Mouse (Mus musculus): Measurements from ENCODE around the gene Olfr352. TPM values are rescaled to one million over a fixed set of nuclear protein-coding genes. Genes with fewer than 3 reads are reported as not detected.

Gene Olfr352
- not detected in 2 replicates for polyA plus RNA-seq (2014; fragmentation: Nextera tagmentation; extraction: Ambion mirVana)

DNA sequence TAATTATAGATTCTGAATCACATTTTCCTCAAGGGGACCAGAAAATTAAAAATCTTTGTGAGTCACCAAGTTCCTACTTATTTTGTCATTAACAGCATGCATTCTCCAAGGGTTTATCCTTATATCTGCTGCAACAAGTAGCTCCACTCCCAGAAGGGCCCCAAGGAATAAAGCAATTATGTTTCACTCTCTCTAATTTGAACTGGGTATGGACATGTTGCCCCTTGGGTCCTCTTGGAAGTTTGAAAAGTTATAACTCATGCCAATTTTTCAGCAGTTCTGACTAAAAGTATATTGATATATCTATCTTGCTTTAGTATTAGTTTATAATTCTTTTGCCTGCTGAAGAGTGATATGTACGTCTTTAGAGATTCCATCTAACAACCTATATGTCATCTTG, at the start of gene Olfr352:
Olfr352 (plus strand) TSS at position 301 of the 400 bp plus-strand sequence.
- Histone ChIP-seq H3K4me2 (ENCODE audit: low read depth, low read length) (no peak within 1 kb of the TSS), H3K9ac (ENCODE audit: low read depth, low read length) (no peak within 1 kb of the TSS), H3K4me3 (ENCODE audit: low read depth, low read length) (no peak within 1 kb of the TSS), H3K36me3 (ENCODE audit: control insufficient read depth, insufficient read depth, low read length) (no peaks in the 10 kb centered on the region), H3K27ac (replicated peaks; ENCODE audit: low read depth, low read length) (no peak within 1 kb of the TSS), H3K9me3 (ENCODE audit: control insufficient read depth, low read length) (0 out of 2 replicates have a peak, but pooled peaks cover 5% of the 10 kb centered on the region), H3K27me3 (replicated peaks; ENCODE audit: control insufficient read depth, insufficient read depth, low read length) (no peaks in the 10 kb centered on the region), H3K4me1 (ENCODE audit: control insufficient read depth, insufficient read depth, low read length) (no peaks in the 10 kb centered on the region)
- peak; percentile 1 for DNase-seq (ENCODE audit: low spot score)
- 81% methylated on average over 1 of the region's 1 CpGs for WGBS
- no peak for ATAC-seq (ENCODE audit: low read depth)

DNA sequence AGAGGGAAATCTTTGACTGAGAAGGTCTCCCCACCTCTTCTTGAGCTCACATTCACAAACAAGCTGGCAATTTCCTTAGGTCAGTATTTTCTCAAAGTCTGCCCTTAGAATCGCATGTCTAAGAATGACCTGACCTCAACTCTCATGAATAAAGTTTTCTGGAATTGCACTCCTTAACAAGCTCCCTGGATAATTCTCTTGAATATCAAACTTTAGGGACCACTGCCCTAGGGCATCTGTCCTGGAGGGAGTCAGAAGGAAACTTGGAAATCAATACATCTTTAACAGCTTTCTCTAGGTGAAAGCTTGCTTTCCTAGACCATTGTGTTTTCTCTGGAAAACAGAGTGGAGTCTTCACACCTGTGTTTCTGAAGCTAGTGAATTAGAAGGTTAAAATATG, 22.2 kb upstream of the Olfr352 start, which contains the start of gene Olfr350:
Olfr350 (plus strand) TSS at position 301 of the 400 bp plus-strand sequence.
- Histone ChIP-seq H3K36me3 (ENCODE audit: control insufficient read depth, insufficient read depth, low read length) (no peaks in the 10 kb centered on the region), H3K27ac (replicated peaks; ENCODE audit: low read depth, low read length) (no peak within 1 kb of the TSS), H3K9me3 (ENCODE audit: control insufficient read depth, low read length) (peaks cover 14% of the 10 kb centered on the region; the same call in 1 of the 2 replicates), H3K9ac (ENCODE audit: low read depth, low read length) (no peak within 1 kb of the TSS), H3K4me1 (ENCODE audit: control insufficient read depth, insufficient read depth, low read length) (no peaks in the 10 kb centered on the region), H3K27me3 (replicated peaks; ENCODE audit: control insufficient read depth, insufficient read depth, low read length) (no peaks in the 10 kb centered on the region), H3K4me2 (ENCODE audit: low read depth, low read length) (no peak within 1 kb of the TSS), H3K4me3 (ENCODE audit: low read depth, low read length) (no peak within 1 kb of the TSS)
- DNase-seq (ENCODE audit: low spot score) (no peak), ATAC-seq (ENCODE audit: low read depth) (no peak)
- WGBS, result 80% methylated on average over 1 of the region's 1 CpGs

DNA sequence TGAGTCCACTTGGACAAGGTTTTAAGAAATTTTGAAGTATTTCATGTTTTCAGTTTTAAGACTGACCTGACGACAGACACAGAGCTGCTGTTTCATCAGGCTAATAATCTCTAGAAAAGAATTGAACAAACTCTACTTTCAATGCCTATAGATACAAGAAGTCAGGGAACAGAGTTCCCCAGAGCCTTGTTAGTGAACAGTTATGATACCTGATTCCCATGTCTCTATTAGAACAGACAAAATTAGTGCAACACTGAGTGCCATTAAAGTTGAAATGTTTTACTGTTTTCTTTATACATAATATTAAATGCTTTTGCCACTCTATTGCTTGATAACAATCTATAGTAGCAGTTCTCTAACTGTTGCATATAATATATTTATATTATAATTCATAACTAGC, 5.7 kb upstream of the Olfr352 start, which contains the start of gene Olfr351:
Olfr351 (minus strand) TSS at position 101 of the 400 bp plus-strand sequence.
- ATAC-seq (ENCODE audit: low read depth) (no peak), DNase-seq (ENCODE audit: low spot score) (no peak)
- H3K27me3 ChIP-seq (replicated peaks; ENCODE audit: control insufficient read depth, insufficient read depth, low read length), result no peaks in the 10 kb centered on the region
- H3K36me3 ChIP-seq (ENCODE audit: control insufficient read depth, insufficient read depth, low read length), result no peaks in the 10 kb centered on the region
- H3K4me2 ChIP-seq (ENCODE audit: low read depth, low read length), result no peak within 1 kb of the TSS
- no peak within 1 kb of the TSS for H3K4me3 ChIP-seq (ENCODE audit: low read depth, low read length)
- H3K9me3 ChIP-seq (ENCODE audit: control insufficient read depth, low read length), result no peaks in the 10 kb centered on the region
- no peaks in the 10 kb centered on the region for H3K4me1 ChIP-seq (ENCODE audit: control insufficient read depth, insufficient read depth, low read length)
- no peak within 1 kb of the TSS for H3K9ac ChIP-seq (ENCODE audit: low read depth, low read length)
- H3K27ac ChIP-seq (replicated peaks; ENCODE audit: low read depth, low read length), result no peak within 1 kb of the TSS
- WGBS, result 79% methylated on average over 1 of the region's 1 CpGs

DNA sequence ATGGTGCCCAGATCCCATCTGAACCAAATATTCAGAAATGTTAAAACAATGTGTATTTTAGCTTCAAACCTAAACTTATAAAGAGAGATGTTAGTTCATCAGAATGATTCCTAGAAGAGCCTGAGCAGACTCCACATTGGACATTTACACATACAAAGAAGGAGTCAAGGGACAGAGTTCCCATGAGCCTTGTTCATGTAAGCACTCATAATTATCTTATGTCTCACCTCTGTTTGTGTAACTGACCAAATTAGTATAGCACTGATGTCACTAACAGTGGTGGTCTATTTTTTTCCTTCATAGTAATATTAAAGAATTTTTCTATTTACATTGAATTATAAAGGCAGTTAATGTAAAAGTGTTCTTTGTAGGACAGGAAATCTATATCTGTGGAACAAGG, 24.6 kb downstream of the Olfr352 start, which contains the start of gene Olfr353:
Olfr353 (minus strand) TSS at position 101 of the 400 bp plus-strand sequence.
- H3K9ac ChIP-seq (ENCODE audit: low read depth, low read length), result no peak within 1 kb of the TSS

DNA sequence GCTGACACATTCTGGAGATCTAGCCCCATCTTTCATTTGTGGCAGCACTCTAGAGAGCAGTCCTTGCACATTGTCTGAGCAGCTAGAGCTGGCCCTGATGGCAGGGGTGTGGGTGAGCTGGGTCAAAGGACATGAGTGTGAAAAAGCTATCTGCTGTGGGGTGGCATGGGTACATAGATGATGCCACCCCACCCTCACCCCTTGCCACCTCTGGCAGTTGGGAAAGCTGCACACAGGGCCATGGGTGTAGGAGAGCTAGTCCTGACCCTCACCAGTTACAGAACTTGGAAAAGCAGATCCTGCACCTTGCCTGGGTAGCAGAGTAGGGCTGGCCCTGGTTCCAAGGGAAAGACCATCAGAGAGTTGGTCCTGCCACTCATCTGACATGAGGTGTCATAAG, 28.9 kb downstream of the Olfr352 start:
- Histone ChIP-seq H3K9me3 (ENCODE audit: control insufficient read depth, low read length) (0 out of 2 replicates have a peak, but pooled peaks cover 4% of the 10 kb centered on the region), H3K27me3 (replicated peaks; ENCODE audit: control insufficient read depth, insufficient read depth, low read length) (no peaks in the 10 kb centered on the region), H3K4me1 (ENCODE audit: control insufficient read depth, insufficient read depth, low read length) (no peaks in the 10 kb centered on the region), H3K36me3 (ENCODE audit: control insufficient read depth, insufficient read depth, low read length) (no peaks in the 10 kb centered on the region), H3K9ac (ENCODE audit: low read depth, low read length) (no peak overlapping the region), H3K27ac (replicated peaks; ENCODE audit: low read depth, low read length) (no peak overlapping the region), H3K4me2 (ENCODE audit: low read depth, low read length) (no peak overlapping the region), H3K4me3 (ENCODE audit: low read depth, low read length) (no peak overlapping the region)
- no peak for ATAC-seq (ENCODE audit: low read depth)
- no peak for DNase-seq (ENCODE audit: low spot score)

More for the DNA sequence above, 24.6 kb downstream of the Olfr352 start, which contains the start of gene Olfr353:
- H3K27ac ChIP-seq (replicated peaks; ENCODE audit: low read depth, low read length), result no peak within 1 kb of the TSS
- H3K36me3 ChIP-seq (ENCODE audit: control insufficient read depth, insufficient read depth, low read length), result no peaks in the 10 kb centered on the region
- ATAC-seq (ENCODE audit: low read depth) (no peak), DNase-seq (ENCODE audit: low spot score) (no peak)
- no peaks in the 10 kb centered on the region for H3K4me1 ChIP-seq (ENCODE audit: control insufficient read depth, insufficient read depth, low read length)
- H3K27me3 ChIP-seq (replicated peaks; ENCODE audit: control insufficient read depth, insufficient read depth, low read length), result no peaks in the 10 kb centered on the region
- H3K4me3 ChIP-seq (ENCODE audit: low read depth, low read length), result no peak within 1 kb of the TSS
- no peak within 1 kb of the TSS for H3K4me2 ChIP-seq (ENCODE audit: low read depth, low read length)
- H3K9me3 ChIP-seq (ENCODE audit: control insufficient read depth, low read length), result 0 out of 2 replicates have a peak, but pooled peaks cover 4% of the 10 kb centered on the region

DNA sequence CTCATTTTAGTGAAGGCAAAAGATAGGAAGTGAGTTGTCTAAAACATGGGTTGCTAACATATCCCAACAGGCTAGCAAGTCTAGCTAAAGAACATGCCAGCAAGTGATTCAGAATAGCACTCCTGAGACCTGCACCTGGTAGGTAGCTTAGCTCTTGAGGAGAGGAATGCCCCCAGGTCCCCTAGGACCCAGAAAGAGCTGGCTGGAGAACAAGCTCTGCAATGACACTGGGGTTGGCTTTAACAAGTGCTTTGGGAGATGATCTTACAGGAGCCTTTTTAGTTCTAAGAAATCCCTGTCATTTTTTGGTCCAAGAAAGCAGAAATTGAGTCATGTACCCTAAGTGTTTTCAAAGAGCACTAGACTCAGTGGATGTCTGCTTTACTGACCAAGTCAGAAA, 37.1 kb downstream of the Olfr352 start, which contains the start of gene Olfr354:
Olfr354 (plus strand) TSS at position 301 of the 400 bp plus-strand sequence.
- Histone ChIP-seq H3K36me3 (ENCODE audit: control insufficient read depth, insufficient read depth, low read length) (no peaks in the 10 kb centered on the region), H3K4me3 (ENCODE audit: low read depth, low read length) (no peak within 1 kb of the TSS), H3K4me2 (ENCODE audit: low read depth, low read length) (no peak within 1 kb of the TSS), H3K27ac (replicated peaks; ENCODE audit: low read depth, low read length) (no peak within 1 kb of the TSS), H3K9ac (ENCODE audit: low read depth, low read length) (no peak within 1 kb of the TSS), H3K27me3 (replicated peaks; ENCODE audit: control insufficient read depth, insufficient read depth, low read length) (no peaks in the 10 kb centered on the region), H3K9me3 (ENCODE audit: control insufficient read depth, low read length) (no peaks in the 10 kb centered on the region), H3K4me1 (ENCODE audit: control insufficient read depth, insufficient read depth, low read length) (no peaks in the 10 kb centered on the region)
- no peak for ATAC-seq (ENCODE audit: low read depth)
- no peak for DNase-seq (ENCODE audit: low spot score)

Other genes with a start within 250 kb of the Olfr352 start
- gene Olfr345, start 228.4 kb upstream of the Olfr352 start, polyA plus RNA-seq (2014; fragmentation: Nextera tagmentation; extraction: Ambion mirVana), result not detected in 2 replicates
- not detected in 2 replicates for gene Olfr346, start 182.7 kb upstream of the Olfr352 start, polyA plus RNA-seq (2014; fragmentation: Nextera tagmentation; extraction: Ambion mirVana)
- not detected in 2 replicates for gene Olfr347, start 136.6 kb upstream of the Olfr352 start, polyA plus RNA-seq (2014; fragmentation: Nextera tagmentation; extraction: Ambion mirVana)
- gene Olfr348, start 84.2 kb upstream of the Olfr352 start, polyA plus RNA-seq (2014; fragmentation: Nextera tagmentation; extraction: Ambion mirVana), result not detected in 2 replicates
- 0.09 and 0.25 TPM in 2 replicates for gene Olfr50, start 77.9 kb upstream of the Olfr352 start, polyA plus RNA-seq (2014; fragmentation: Nextera tagmentation; extraction: Ambion mirVana)
- gene Olfr3, start 51.4 kb upstream of the Olfr352 start, polyA plus RNA-seq (2014; fragmentation: Nextera tagmentation; extraction: Ambion mirVana), result not detected in 2 replicates
- not detected in 2 replicates for gene Olfr350, start 22.1 kb upstream of the Olfr352 start, polyA plus RNA-seq (2014; fragmentation: Nextera tagmentation; extraction: Ambion mirVana)
- not detected in 2 replicates for gene Olfr351, start 5.8 kb upstream of the Olfr352 start, polyA plus RNA-seq (2014; fragmentation: Nextera tagmentation; extraction: Ambion mirVana)
- not detected in 2 replicates for gene Olfr353, start 24.5 kb downstream of the Olfr352 start, polyA plus RNA-seq (2014; fragmentation: Nextera tagmentation; extraction: Ambion mirVana)
- not detected in 2 replicates for gene Olfr354, start 37.2 kb downstream of the Olfr352 start, polyA plus RNA-seq (2014; fragmentation: Nextera tagmentation; extraction: Ambion mirVana)
- not detected in 2 replicates for gene Olfr355, start 60.4 kb downstream of the Olfr352 start, polyA plus RNA-seq (2014; fragmentation: Nextera tagmentation; extraction: Ambion mirVana)
- gene Olfr356, start 68.7 kb downstream of the Olfr352 start, polyA plus RNA-seq (2014; fragmentation: Nextera tagmentation; extraction: Ambion mirVana), result not detected in 2 replicates
- not detected in 2 replicates for gene Olfr357, start 125.4 kb downstream of the Olfr352 start, polyA plus RNA-seq (2014; fragmentation: Nextera tagmentation; extraction: Ambion mirVana)
- 0.06 TPM in 1 of 2 replicates, not detected in the other for gene Olfr358, start 140.9 kb downstream of the Olfr352 start, polyA plus RNA-seq (2014; fragmentation: Nextera tagmentation; extraction: Ambion mirVana)
- gene Olfr360, start 197.3 kb downstream of the Olfr352 start, polyA plus RNA-seq (2014; fragmentation: Nextera tagmentation; extraction: Ambion mirVana), result not detected in 2 replicates
- not detected in 2 replicates for gene Olfr361, start 220.8 kb downstream of the Olfr352 start, polyA plus RNA-seq (2014; fragmentation: Nextera tagmentation; extraction: Ambion mirVana)
- gene Olfr362, start 249.4 kb downstream of the Olfr352 start, polyA plus RNA-seq (2014; fragmentation: Nextera tagmentation; extraction: Ambion mirVana), result not detected in 2 replicates